Mouse (Mus musculus) mouse trophoblast stem cell (cell line): ENCODE results near the gene Dusp3.
"Not testable (repeated sequence)": the region's sequence is repeated elsewhere in the genome, so short reads cannot be mapped to it uniquely, and the experiment has no call there.

Source experiments
- in situ Hi-C, 2 experiments: fragments of 300-500 bp; cut with MseI, MboI; formaldehyde crosslinking; loops; 2 replicates in 1 of 2; 3 replicates in 1 of 2; pipeline ENCODE4 v1.15.1; 2025

The Dusp3 gene

DNA sequence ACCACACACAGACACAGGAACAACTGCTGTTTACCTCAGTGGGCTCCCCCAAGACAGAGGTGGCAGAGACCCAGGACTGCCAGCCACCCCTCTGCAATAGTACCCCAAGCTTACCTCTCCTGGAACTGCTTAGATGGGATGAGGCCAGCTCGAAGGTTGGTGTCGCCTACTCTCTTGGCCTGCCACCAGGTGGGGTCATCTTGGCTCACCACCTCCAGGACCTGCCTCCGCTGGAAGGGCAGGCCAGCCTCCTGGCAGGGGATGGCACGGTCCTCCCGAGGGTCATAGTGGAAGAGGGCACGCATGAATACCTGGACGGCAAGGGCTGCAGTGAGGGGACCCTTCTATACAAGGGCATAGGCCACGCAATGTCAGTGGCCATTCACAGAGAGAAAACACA is 26.4 kb upstream of the Dusp3 start:
- in situ Hi-C loops = no loop called here

DNA sequence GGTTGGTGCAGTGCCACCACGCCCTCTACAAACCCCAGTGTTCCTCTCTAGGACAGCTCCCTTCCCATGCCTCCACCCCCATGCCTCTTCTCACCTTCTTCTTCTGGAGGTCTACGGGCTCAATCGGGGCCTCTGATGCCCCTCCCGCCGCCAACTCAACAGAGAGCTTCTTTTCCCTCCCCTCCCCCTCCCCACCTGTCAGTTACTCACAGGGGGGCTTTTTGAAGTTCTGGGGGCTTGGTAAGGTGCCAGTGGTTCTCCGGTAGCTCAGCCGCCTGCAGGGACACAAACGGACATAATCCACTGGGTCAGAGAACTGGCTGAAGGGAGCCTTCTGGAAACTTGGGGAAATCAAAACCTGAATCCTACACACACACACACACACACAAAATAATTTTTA is 24.7 kb upstream of the Dusp3 start:
- in situ Hi-C loops = no loop called here

DNA sequence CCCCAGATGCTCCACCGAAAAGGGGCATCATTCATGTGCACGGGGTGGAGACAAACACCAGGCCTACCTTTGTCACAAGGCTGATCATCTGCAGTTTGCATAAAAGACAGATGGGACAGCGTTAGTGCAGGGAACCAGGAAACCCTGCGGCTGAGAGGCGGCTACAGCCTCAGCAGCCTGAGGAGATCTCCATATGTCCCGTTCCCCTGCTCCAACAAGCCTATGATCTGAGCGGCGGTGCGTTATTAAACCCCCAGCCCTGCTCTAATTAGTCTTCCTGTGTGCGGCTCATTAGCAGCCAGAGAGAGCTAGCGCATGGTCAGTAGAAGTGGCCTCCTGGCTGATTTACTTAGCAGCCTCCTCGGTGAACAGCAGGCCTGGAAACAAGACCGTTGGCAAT is 23.3 kb upstream of the Dusp3 start:
- in situ Hi-C loops = no loop called here

DNA sequence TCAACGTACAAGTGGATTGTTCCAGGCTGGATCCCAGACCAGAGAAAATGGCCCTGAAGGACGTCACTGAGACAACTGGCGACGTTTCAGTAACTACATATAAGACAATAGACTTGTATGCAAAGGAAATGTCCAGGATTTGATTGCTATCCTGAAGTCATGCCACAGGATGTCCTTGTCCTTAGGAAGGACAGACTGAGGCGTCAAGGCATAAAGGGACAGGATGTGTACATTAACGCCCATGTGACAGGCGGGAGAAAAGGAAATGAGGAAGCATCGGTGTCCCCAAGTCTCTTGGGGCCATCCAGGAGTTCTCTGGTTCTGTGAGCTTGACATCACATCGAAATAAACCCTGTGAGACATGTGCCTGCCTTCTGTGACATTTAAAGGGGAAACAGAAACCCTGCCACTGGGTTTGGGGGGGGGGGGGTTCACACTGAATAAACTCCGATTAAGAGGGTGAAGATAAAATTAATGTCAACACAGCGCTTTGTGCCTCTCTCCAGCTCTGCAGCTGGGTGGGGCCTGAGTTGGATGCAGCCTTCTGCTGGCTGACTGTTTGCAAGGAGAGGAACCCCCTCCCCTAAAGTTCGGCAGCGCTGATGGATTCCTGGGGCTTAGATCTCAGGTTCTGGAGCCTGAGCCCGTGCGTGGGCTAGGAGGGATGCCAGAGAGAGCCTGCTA is 22.3 kb upstream of the Dusp3 start:
- in situ Hi-C loops = no loop called here

DNA sequence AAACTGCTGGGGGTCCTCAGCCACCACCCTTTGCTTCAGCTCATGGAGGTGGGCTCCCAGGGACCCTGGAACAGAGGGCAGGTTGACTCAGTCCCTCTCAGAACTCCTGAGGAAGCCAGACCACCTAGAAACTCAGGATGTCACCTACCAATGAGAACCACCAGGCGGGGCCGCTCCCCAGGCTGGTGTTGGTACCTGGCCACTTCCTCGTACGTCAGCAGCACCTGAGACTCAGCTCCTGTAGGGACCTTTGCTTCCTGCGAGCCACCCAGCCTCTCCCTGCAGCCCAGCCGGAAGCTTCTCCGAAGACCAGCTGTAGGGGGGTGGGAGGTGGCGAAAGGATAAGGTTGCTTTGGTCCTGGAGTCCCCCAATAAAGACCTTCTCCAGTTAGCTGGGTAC is 21.6 kb upstream of the Dusp3 start:
- in situ Hi-C loops = no loop called here

DNA sequence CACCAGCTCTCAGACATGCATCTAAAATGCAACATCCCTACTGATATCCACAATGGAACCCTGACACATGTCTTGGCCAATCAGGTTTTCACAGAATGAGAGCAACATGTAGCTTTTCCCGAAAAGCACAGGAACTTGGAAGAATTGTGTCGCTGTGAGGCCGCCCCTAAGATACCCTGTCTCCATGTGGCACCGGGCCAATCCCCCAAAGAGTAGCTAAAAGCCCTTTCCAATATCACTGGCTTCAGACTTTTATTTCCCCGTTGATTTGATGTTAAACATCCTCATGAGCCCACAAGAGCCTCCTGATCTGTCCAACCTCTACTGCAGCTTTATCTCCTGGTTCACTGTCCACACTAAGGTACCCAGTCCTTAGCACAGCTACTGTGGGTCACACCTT is 19.9 kb upstream of the Dusp3 start:
- in situ Hi-C loops = no loop called here

DNA sequence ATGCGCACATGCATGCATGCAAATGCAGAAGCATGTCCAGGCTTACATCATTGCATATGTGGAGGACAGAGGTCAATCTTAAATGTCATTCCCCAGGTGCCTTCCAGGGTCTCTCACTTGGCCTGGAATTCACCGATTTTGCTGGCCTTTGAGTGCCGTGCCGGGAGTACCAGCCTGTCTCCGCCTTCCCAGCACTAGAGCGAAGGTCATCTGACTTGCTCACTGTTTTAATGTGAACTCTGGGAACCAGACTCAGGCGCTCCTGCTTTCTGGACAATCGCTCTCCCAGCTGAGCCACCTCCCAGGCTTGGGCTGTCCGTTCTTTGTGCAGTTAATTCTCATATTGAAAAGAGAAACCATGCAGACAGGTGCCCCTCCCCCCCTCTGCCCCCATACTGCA is 19.5 kb upstream of the Dusp3 start:
- in situ Hi-C loops = no loop called here

DNA sequence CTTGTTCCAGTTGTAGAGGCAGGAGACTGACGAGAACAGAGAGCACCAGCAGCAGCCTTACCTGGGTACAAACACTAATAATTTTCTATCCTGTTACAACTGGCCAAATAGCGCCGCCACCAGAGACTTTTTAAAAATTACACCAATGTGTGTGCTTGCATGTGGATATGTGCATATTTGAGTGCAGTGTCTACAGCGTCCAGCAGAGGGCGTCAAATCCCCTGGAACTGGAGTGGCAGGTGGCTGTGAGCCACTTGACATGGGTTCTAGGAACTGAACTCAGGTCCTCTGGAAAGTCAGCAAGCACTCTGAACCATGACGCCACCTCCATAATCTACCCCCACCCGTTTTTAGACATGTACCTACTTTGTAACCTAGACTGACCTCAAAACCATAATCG is 17.4 kb upstream of the Dusp3 start:
- in situ Hi-C loops = no loop called here

DNA sequence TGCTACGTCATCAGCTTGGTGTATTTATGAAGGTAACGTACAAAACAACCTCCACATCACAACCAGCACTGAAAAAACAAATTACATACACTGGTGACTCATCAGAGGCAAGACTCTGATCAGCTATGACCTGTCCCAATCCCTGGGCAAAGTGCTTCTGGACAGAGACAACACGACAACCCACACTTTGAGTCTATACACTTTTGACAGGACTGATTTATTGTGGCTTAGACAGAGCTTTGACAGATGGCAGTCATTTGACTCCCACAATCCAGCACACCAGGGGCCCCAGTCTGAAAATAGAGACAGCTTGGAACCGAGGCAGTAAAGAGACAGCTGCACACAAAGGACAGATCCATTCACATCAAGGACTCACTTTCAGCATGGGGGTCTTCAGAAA is 12.7 kb upstream of the Dusp3 start:
- in situ Hi-C loops = loop anchor here (5.0 kb wide), 2 partner anchors 33 to 38 kb away; no protein-coding TSS in a partner anchor

DNA sequence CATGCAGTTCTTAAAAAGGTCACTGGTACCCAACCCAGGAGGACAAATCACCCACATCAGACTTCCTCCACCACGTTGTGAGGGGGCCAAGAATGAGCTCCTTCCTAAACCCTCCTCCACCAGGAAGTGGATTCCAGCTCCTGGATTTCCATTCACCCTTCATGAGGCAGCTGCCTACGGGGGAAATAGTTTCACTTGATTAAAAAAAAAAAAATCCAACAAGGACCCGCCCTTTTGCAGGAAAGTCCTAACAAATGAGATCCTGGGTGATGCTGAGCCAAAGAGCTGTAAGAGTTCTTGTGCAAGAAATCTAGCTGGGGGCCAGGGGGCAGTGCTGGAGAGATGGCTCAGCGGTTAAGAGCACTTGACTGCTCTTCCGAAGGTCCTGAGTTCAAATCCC is 11.4 kb upstream of the Dusp3 start:
- in situ Hi-C loops = loop anchor here (5.0 kb wide), 2 partner anchors 34 to 39 kb away; no protein-coding TSS in a partner anchor

DNA sequence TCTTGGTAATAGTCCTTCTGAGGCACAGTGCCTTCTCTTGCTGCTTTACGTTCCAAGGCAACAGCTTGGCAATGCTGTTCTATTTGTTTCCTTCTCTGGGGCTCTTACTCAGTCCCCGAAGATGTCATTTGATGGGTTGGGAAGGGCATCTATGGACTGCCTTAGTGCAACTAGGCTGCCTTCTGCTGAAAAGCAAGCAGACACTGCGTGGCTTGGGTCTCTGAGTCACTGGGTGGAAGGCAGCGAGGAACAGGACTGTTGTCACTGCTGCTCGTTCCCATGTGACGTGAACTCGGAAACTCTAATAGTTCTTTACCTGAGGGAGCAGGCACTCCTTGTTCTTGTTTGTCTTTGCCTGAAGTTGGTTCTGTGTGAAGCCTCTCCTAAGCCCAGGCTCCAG is 9.1 kb upstream of the Dusp3 start:
- in situ Hi-C loops = loop anchor here (5.0 kb wide), 2 partner anchors 36 to 41 kb away; no protein-coding TSS in a partner anchor

DNA sequence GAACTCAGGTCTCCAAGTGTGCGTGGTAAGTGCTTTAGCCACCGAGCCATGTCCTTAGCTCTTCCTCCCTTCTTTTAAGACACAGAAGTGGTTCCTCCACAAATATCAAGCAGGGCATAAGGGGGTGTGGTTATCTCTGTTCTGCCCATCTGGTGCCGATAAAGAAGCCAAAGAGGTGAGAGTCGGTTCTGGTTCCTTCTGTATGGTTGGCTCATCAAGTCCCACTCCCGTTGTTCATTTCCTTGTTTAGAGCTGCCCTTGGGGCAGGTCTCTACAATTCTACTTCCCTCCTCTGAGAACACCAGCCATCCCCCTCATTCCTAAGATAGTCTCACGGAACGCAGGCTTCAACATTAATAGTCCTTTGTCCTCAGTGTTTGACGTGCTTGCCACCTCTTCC is 7.3 kb upstream of the Dusp3 start:
- in situ Hi-C loops = no loop called here

DNA sequence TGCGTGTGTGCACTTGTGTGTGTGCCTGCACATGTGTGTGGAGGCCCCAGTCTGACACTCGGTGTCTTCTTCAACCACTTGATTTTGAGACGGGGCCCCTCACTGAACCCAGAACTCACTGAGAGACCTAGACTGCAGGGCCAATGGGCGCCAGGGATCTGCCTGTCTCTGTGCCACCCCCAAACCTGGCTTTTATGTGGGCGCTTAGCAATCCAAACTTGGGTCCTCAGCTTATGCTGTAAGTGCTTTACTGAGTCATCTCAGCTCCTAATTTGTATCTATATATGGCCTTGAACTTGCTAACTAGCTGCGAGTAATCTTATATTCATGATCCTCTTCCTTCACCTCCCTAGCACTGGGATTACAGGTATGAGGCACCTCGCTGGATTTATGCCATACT is 5.6 kb upstream of the Dusp3 start:
- in situ Hi-C loops = no loop called here

DNA sequence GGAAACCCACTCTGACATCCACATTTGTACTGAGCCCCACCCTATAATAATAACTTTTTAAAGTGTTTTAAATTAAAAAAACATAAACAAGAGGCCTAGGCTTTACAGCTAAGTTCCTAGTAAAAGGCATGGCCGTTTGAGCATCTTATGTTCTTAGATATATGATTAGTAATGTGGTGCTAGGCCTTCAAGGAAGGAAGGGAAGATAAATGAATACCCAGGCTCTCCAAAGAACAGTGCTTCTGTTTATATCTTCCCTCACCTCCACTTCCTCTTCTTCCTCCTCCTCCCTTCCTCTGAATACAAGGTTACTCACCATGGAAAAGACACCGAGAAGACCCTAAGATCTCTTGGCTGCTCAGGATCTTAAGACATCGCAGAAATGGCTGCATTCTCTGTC is 5.0 kb upstream of the Dusp3 start:
- in situ Hi-C loops = no loop called here

DNA sequence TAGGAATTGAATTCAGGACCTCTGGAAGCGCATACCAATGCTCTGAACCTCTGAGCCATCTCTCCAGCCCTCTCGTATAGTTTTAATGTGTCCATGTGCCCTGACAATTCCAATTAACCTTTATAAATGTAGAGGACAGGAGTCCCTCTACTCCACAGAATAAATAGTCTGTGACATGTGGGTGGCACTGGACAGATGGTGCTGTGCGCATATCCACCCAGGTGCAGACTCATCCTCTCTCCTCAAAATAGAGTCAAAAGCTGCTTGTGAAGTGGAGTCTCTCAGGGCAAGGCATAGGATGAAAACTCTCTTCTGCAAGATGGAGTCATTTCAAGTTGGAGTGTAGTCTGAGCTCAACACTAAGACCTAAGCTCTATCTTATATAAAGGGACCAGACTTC is 3.4 kb upstream of the Dusp3 start:
- in situ Hi-C loops = no loop called here

DNA sequence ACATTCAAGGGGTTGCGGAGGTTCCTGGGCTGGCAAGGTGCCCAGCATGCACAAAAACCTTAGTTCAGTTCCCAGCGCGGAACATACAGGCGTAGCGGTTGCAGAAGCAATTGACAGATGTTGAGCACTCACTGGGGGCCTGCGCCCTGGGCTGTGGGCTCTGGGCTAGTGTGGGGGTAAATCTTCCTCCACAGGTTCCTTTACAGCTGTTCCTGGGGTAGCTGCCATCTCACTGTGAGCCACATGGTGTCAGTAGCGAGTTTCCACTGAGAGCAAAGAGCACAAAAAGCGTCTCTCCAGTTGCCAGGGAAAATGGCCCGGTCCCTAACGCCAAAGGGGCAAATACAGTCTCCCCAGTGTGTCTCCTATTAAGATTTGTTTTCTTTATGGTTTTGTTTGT is 823 bp downstream of the Dusp3 start:
- in situ Hi-C loops = no loop called here

DNA sequence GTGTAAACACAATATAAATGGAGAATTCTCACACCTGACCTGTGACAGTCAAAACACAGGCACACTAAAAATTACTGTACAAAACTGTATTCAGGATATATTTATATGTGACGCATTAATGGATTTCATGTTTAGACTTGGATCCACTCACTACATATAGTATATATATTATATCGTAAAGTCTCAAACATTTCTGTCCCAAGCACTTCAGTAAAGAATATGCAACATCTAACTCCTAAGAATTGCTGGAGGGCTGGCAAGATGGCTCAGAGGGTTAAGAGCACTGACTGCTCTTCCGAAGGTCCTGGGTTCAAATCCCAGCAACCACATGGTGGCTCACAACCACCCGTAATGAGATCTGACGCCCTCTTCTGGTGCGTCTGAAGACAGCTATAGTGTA is 1.4 kb downstream of the Dusp3 start:
- in situ Hi-C loops = not testable (repeated sequence)

DNA sequence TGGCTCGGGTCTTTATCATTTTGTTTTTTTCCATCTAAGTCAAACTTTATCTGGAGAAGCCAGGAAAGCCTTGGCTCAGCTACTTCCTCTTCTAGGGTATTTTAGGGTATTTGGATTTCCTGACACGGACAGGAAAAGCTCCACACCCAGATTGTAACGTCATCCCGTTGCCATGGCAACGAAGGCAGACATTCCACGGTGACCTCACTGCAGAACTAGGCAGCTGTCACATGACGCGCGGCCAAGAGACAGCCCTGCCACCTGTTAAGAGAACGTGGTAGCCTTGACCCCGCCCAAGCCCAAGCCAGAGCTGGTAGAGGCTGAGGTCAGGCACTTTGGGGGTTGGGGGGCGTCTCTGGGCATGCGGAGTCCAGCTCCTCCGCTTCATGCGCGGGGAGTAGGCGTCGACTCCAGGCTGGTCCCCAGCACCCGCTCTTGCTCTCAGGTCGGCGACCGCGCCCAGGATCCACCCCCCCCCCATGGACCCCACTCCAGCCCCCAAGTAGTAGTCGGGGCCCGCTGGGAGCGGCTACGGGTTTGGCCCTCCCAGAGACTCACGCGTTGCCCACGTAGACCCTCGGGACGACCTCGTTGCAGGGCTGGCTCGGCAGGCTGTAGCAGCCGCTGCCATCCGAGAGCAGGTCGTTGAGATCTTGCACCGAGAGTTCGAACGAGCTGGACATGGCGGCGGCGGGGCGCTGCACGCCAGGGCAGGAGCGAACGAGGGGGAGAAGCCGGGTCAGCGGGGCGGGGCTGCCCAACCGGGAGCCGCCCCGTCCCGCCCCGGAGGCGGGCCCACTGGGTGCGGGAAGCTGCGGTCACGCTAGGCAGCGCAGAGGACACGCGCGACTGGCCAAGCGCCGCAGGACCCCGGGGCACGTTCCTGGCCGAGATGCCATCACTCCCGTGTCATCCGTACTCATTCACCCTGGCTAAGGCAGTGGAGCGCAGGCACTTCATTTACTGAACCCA is 2.5 kb downstream of the Dusp3 start, which contains the start of gene Cfap97d1:
TSS of gene Cfap97d1 (plus strand) at position 226 of the 972 bp plus-strand sequence.
- in situ Hi-C loops = no loop called here

DNA sequence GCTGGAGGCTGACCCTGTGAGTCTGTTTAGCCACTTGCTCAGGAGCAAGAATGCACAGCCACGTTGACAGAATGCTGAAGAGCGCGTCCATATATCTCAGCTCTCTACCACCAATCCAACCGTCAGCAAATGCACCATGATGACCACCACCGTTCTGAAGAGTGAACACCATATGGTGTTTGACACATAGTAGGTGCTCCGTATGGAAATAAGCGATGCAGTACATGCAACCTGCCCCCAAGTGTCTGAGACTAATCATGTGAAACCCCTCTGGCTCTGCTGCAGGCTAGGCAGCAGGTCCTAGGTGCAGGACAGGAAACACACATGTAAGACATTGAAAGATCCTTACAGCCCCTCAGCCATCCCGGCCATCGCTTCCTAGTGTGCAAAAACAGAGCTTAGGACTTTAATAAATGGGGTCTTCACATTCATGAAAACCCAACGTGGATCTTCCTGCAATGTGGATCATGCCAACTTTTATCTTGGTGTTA is 3.3 kb downstream of the Dusp3 start:
- in situ Hi-C loops = no loop called here

DNA sequence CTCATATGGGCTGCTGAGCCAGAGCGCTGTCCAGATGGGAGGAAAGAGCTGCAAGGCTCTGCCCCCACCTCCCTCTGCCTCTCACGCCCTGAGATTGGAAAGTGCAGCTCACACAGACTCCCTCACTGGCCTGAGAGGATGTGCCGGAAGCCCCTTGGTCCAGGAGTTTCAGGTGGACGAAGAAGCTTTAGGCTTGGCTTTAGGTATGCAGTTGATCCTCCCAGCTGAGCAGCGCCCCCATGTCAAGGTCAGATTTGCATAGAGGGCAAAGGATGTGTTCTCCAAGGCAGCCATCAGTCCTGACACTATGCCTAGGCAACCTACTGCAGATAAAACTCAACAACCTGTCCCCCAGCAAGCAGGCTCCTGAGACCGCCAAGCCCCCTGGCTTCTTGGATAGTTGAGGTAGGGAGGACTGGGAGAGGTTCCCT is 3.8 kb downstream of the Dusp3 start:
- in situ Hi-C loops = no loop called here

DNA sequence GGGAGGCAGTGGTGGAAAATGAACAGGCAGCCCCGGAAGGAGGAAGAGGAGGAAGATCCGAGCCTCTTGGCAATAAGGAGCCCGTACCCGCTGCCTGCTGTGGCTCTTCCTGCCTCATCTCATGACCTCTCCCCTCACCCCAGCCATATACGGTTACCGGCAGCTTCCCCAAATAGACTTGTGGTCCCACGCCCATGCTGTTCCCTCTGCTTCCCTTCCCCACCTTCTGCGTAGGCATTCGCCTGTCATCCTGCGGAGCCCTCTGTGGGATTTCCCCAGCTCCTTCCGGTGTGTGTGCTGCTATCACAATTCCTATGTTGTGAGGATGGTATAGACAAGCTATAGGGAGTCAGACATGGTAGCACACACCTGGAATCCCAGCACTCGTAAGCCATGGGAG is 5.0 kb downstream of the Dusp3 start:
- in situ Hi-C loops = no loop called here

DNA sequence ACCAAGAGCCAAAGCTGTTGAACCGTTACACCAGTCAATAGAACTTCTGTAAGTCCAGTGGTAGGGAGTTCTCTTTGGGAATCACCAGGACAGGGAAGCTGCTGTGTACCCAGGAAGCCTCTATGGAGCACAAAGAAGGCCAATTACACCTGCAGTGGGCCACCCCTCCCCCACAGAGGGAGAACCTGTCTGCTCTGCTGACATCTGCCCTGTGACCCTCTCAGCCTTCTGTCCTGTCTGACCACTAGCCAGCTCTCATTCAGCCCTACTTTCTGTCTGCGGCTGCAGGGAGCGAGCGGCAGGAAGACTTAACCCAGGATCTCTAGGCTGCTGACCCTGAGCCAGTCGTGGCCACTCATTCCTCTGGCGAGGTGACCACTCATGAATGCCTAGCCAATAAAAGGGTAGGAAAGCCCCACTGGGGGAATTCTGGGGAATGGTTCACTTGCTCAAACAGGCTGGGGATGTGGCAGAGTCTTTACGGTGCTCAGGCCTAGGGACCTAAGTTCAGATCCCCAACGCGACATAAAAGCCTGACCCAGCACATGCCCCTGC is 6.1 kb downstream of the Dusp3 start:
- in situ Hi-C loops = no loop called here
